Comparison of ENCODE assay signal across 19 mouse cellular contexts in genomic region chr5:121007563-121007962, GRCm38 (mm10). TPM values are rescaled to one million over a fixed set of nuclear protein-coding genes. Genes with fewer than 3 reads are reported as not detected.
DNase-seq lines count a peak whose midpoint lies in the region; ATAC-seq and TF ChIP-seq lines count a peak whose summit lies in the region.
"Had no signal": no experiment of that assay in that cellular context is flagged by ENCODE, and none has a peak within 500 bp of the region (broad histone marks: within the 10 kb centered on the region; RNA-seq: fewer than 3 reads in every experiment).

No protein-coding gene starts in this region.

- peak overlapping the region; percentile 45; the same call in 1 of the 2 replicates for H3K4me3 ChIP-seq in forebrain, embryonic 15.5 days
- H3K4me3 ChIP-seq in forebrain, embryonic 10.5 days, result no peak overlapping the region
- H3K4me3 ChIP-seq in neural tube, embryonic 13.5 days, result no peak overlapping the region
- peak overlapping the region; percentile 38 for H3K4me3 ChIP-seq in hindbrain, postnatal 0 days (ENCODE audit: low read length)
- H3K4me3 ChIP-seq: embryonic facial prominence, embryonic 10.5 days; heart, embryonic 12.5 days; limb, embryonic 12.5 days; liver, embryonic 12.5 days had no signal

- no peaks in the 10 kb centered on the region for H3K36me3 ChIP-seq in forebrain, embryonic 15.5 days
- H3K36me3 ChIP-seq in forebrain, embryonic 10.5 days (replicated peaks), result no peaks in the 10 kb centered on the region
- H3K36me3 ChIP-seq in neural tube, embryonic 13.5 days, result no peaks in the 10 kb centered on the region
- H3K36me3 ChIP-seq in hindbrain, postnatal 0 days (ENCODE audit: insufficient read depth, low read length), result no peaks in the 10 kb centered on the region
- H3K36me3 ChIP-seq: embryonic facial prominence, embryonic 10.5 days; heart, embryonic 12.5 days; limb, embryonic 12.5 days; liver, embryonic 12.5 days had no signal

- no peak for DNase-seq in forebrain, embryonic 10.5 days (ENCODE audit: extremely low spot score, low spot score)
- DNase-seq in neural tube, embryonic 10.5 days (ENCODE audit: extremely low spot score, low spot score), result no peak
- no peak for DNase-seq in hindbrain, postnatal 0 days (ENCODE audit: low spot score)
- DNase-seq in adrenal gland, postnatal 36 days, result no peak
- no peak for DNase-seq in kidney, adult 8-10 months
- DNase-seq: gastrocnemius, postnatal 10 days; heart, adult 11 months; heart, postnatal 14 days; kidney, adult 9 months; kidney, postnatal 25 days; lung, embryonic 14.5 days; lung, postnatal 4 days had no signal

- peaks cover 74% of the 10 kb centered on the region for H3K4me1 ChIP-seq in forebrain, embryonic 15.5 days
- H3K4me1 ChIP-seq in forebrain, embryonic 10.5 days, result peaks cover 29% of the 10 kb centered on the region
- peaks cover 38% of the 10 kb centered on the region for H3K4me1 ChIP-seq in neural tube, embryonic 13.5 days (replicated peaks)
- peaks cover 18% of the 10 kb centered on the region for H3K4me1 ChIP-seq in hindbrain, postnatal 0 days (ENCODE audit: insufficient read depth, low read length)
- H3K4me1 ChIP-seq: limb, embryonic 12.5 days; liver, embryonic 12.5 days had no signal

- ATAC-seq in forebrain, embryonic 15.5 days (replicated peaks), result no peak
- ATAC-seq in neural tube, embryonic 13.5 days (ENCODE audit: low read depth), result no peak
- ATAC-seq in hindbrain, postnatal 0 days, result no peak
- ATAC-seq: inflammation-experienced regulatory T-cells, adult 6 months; liver, embryonic 12.5 days had no signal

- H3K27ac ChIP-seq in forebrain, embryonic 15.5 days (replicated peaks), result no peak overlapping the region
- no peak overlapping the region for H3K27ac ChIP-seq in forebrain, embryonic 10.5 days
- H3K27ac ChIP-seq in neural tube, embryonic 13.5 days (replicated peaks), result no peak overlapping the region
- no peak overlapping the region for H3K27ac ChIP-seq in hindbrain, postnatal 0 days
- H3K27ac ChIP-seq: embryonic facial prominence, embryonic 10.5 days; limb, embryonic 12.5 days; liver, embryonic 12.5 days had no signal

- H3K27me3 ChIP-seq in forebrain, embryonic 15.5 days, result no peaks in the 10 kb centered on the region; the same call in 1 of the 2 replicates
- peaks cover 49% of the 10 kb centered on the region for H3K27me3 ChIP-seq in forebrain, embryonic 10.5 days (ENCODE audit: poor library complexity, severe bottlenecking)
- peaks cover 27% of the 10 kb centered on the region for H3K27me3 ChIP-seq in neural tube, embryonic 13.5 days
- H3K27me3 ChIP-seq in hindbrain, postnatal 0 days (ENCODE audit: insufficient read depth, low read length), result no peaks in the 10 kb centered on the region

- TF ChIP-seq CTCF in hindbrain, postnatal 0 days (IDR thresholded peaks at IDR 0.05; ENCODE audit: low read depth), result no peak

- H3K4me2 ChIP-seq in forebrain, embryonic 15.5 days (replicated peaks), result peak overlapping the region; percentile 53
- peak overlapping the region; percentile 58 for H3K4me2 ChIP-seq in neural tube, embryonic 13.5 days
- H3K4me2 ChIP-seq in hindbrain, postnatal 0 days (ENCODE audit: low read depth, low read length), result peak overlapping the region; percentile 58
- H3K4me2 ChIP-seq: heart, embryonic 12.5 days; limb, embryonic 12.5 days; liver, embryonic 12.5 days; lung, embryonic 14.5 days had no signal

- H3K9me3 ChIP-seq in forebrain, embryonic 15.5 days, result no peaks in the 10 kb centered on the region
- H3K9me3 ChIP-seq in forebrain, embryonic 10.5 days, result no peaks in the 10 kb centered on the region
- H3K9me3 ChIP-seq in neural tube, embryonic 13.5 days, result no peaks in the 10 kb centered on the region
- no peaks in the 10 kb centered on the region for H3K9me3 ChIP-seq in hindbrain, postnatal 0 days (ENCODE audit: low read length)
- H3K9me3 ChIP-seq: embryonic facial prominence, embryonic 10.5 days; heart, embryonic 12.5 days; limb, embryonic 12.5 days; liver, embryonic 12.5 days had no signal

- H3K9ac ChIP-seq in forebrain, embryonic 15.5 days (replicated peaks), result no peak overlapping the region
- H3K9ac ChIP-seq in neural tube, embryonic 13.5 days, result no peak overlapping the region
- peak overlapping the region; percentile 47; the same call in 1 of the 2 replicates for H3K9ac ChIP-seq in hindbrain, postnatal 0 days (replicated peaks; ENCODE audit: low read length)
- H3K9ac ChIP-seq: heart, embryonic 12.5 days; limb, embryonic 12.5 days; liver, embryonic 12.5 days; lung, embryonic 14.5 days had no signal

- WGBS in forebrain, embryonic 15.5 days, result 81% methylated on average over 3 of the region's 3 CpGs
- WGBS in forebrain, embryonic 10.5 days, result 85% methylated on average over 3 of the region's 3 CpGs
- 77% methylated on average over 3 of the region's 3 CpGs for WGBS in neural tube, embryonic 13.5 days
- 76% methylated on average over 3 of the region's 3 CpGs for WGBS in hindbrain, postnatal 0 days

RNA-seq across cellular contexts. Expression of gene Rph3a, which starts 2.3 kb away (rescaled TPM):
- polyA plus RNA-seq in forebrain, embryonic 15.5 days (2015; fragmentation: Nextera tagmentation; extraction: Ambion mirVana), result 21.1 and 21.3 TPM in 2 replicates
- polyA plus RNA-seq in forebrain, embryonic 10.5 days (2016; fragmentation: Nextera tagmentation; extraction: Ambion mirVana), result 0.25 and 0.60 TPM in 2 replicates
- polyA plus RNA-seq in neural tube, embryonic 13.5 days (2015; fragmentation: Nextera tagmentation; extraction: Ambion mirVana), result 9.0 and 9.4 TPM in 2 replicates
- 44.3 and 50.7 TPM in 2 replicates for total RNA-seq in hindbrain, postnatal 0 days (2014; rRNA removed)
- 35.2 and 39.4 TPM in 2 replicates for polyA plus RNA-seq in hindbrain, postnatal 0 days (2015; fragmentation: Nextera tagmentation; extraction: Ambion mirVana)
- total RNA-seq in adrenal gland, postnatal 36 days (2021), result 1 to 10 TPM; 2.3 to 3.2 TPM
- total RNA-seq: heart, postnatal 14 days had no signal
- polyA plus RNA-seq: heart, embryonic 12.5 days; inflammation-experienced regulatory T-cells, adult 6 months; limb, embryonic 12.5 days; liver, embryonic 12.5 days; lung, embryonic 14.5 days had no signal

Comparison
In these comparisons a context has a peak if more than half of its experiments do, and no peak if none do; other contexts are left out.
1. H3K4me3 ChIP-seq: peak in forebrain, embryonic 15.5 days (single experiment) and hindbrain, postnatal 0 days (single experiment); none in forebrain, embryonic 10.5 days (single experiment) and neural tube, embryonic 13.5 days (single experiment).
2. Peak in every context shown above with its lines, with median percentiles within 50 percentile points of each other: H3K4me2 ChIP-seq.